ENCODE assay signal across 8 mouse cellular contexts in genomic region chr11:118794856-118795602, GRCm38 (mm10).
DNase-seq lines count a peak whose midpoint lies in the region; ATAC-seq and TF ChIP-seq lines count a peak whose summit lies in the region.

No protein-coding gene starts in this region.

- no peaks in the 10 kb centered on the region for H3K27me3 ChIP-seq in lung, embryonic 15.5 days
- H3K27me3 ChIP-seq in intestine, embryonic 15.5 days (replicated peaks) = no peaks in the 10 kb centered on the region

- H3K9ac ChIP-seq in lung, embryonic 15.5 days = no peak overlapping the region
- H3K9ac ChIP-seq in intestine, embryonic 15.5 days = no peak overlapping the region

- peak; percentile 67 for DNase-seq in cerebellum, adult 9-11 months
- DNase-seq in cerebellum, adult 8-10 months = no peak
- no peak for DNase-seq in lung, adult 18-20 months
- no peak for DNase-seq in ovary, adult 18-20 months (ENCODE audit: low spot score)
- DNase-seq in right cerebral cortex, postnatal 36 days (ENCODE audit: low spot score in 2 of 2) = no peak

- no peak overlapping the region for H3K4me2 ChIP-seq in lung, embryonic 15.5 days
- no peak overlapping the region for H3K4me2 ChIP-seq in intestine, embryonic 15.5 days (replicated peaks)

- TF ChIP-seq CTCF in olfactory bulb, adult 2 months (IDR thresholded peaks at IDR 0.05; ENCODE audit: insufficient read depth, low read depth, low read length) = no peak

- TF ChIP-seq POLR2A in olfactory bulb, adult 2 months (IDR thresholded peaks at IDR 0.05; ENCODE audit: insufficient read depth, low read depth, low read length) = no peak

- H3K36me3 ChIP-seq in lung, embryonic 15.5 days = no peaks in the 10 kb centered on the region
- H3K36me3 ChIP-seq in intestine, embryonic 15.5 days = no peaks in the 10 kb centered on the region

- H3K27ac ChIP-seq in lung, embryonic 15.5 days = no peak overlapping the region
- no peak overlapping the region for H3K27ac ChIP-seq in intestine, embryonic 15.5 days
- peak overlapping the region; percentile 92 for H3K27ac ChIP-seq in olfactory bulb, adult 2 months (ENCODE audit: insufficient read depth, low read depth, low read length)

- H3K4me3 ChIP-seq in lung, embryonic 15.5 days = no peak overlapping the region
- H3K4me3 ChIP-seq in intestine, embryonic 15.5 days (replicated peaks) = no peak overlapping the region
- no peak overlapping the region for H3K4me3 ChIP-seq in olfactory bulb, adult 2 months (ENCODE audit: insufficient read depth, low read depth, low read length)

- peak; percentile 92 for ATAC-seq in lung, embryonic 15.5 days (ENCODE audit: borderline replicate concordance, extremely low read depth, low FRiP score, low TSS enrichment)
- ATAC-seq in intestine, embryonic 15.5 days = peak; percentile 51; the same call in 1 of the 2 replicates

- H3K9me3 ChIP-seq in lung, embryonic 15.5 days = no peaks in the 10 kb centered on the region
- no peaks in the 10 kb centered on the region for H3K9me3 ChIP-seq in intestine, embryonic 15.5 days

- H3K4me1 ChIP-seq in lung, embryonic 15.5 days = peaks cover 10% of the 10 kb centered on the region; the same call in 1 of the 2 replicates
- H3K4me1 ChIP-seq in intestine, embryonic 15.5 days (replicated peaks) = no peaks in the 10 kb centered on the region
- H3K4me1 ChIP-seq in olfactory bulb, adult 2 months (ENCODE audit: control insufficient read depth, insufficient read depth, low read length) = peaks cover 68% of the 10 kb centered on the region

- 37% methylated on average over 8 of the region's 8 CpGs for WGBS in lung, embryonic 15.5 days
- WGBS in intestine, embryonic 15.5 days = 56% methylated on average over 8 of the region's 8 CpGs
- WGBS in olfactory bulb, adult 2 months = 50% methylated on average over 8 of the region's 8 CpGs
